Mouse (Mus musculus): ENCODE measurements around the gene Acer3.

- TF ChIP-seq MAFK (IDR thresholded peaks at IDR 0.05; ENCODE audit: insufficient read depth, low read depth, low read length) (no peak), HCFC1 (IDR thresholded peaks at IDR 0.05; ENCODE audit: borderline replicate concordance, insufficient read depth, low read length) (no peak), ZNF384 (IDR thresholded peaks at IDR 0.05; ENCODE audit: low read depth, low read length) (no peak), CHD2 (IDR thresholded peaks at IDR 0.05; ENCODE audit: low read depth, low read length) (no peak)
Observed at GRCm38 (mm10) chr7:98157636-98158332, 163.2 kb downstream of the Acer3 start.

Measured in ES-E14 (cell line).